Mouse (Mus musculus) thymus, postnatal 14 days (tissue): ENCODE data around the gene Hpcal1.
"Not testable (repeated sequence)": the region's sequence is repeated elsewhere in the genome, so short reads cannot be mapped to it uniquely, and the experiment has no call there.

Source experiments
- DNase-seq: peaks from one replicate; pipeline ENCODE4 v3.0.0; 2021

Hpcal1 gene

GRCm38 (mm10) chr12:17795660-17796278, 105.1 kb downstream of the Hpcal1 start:
- peak; percentile 81 for DNase-seq

GRCm38 (mm10) chr12:17798261-17798660, 107.6 kb downstream of the Hpcal1 start:
- DNase-seq = not testable (repeated sequence)

- peak; percentile 79 for DNase-seq
Observed at GRCm38 (mm10) chr12:17808542-17808941, 117.9 kb downstream of the Hpcal1 start.

- DNase-seq = not testable (repeated sequence)
Observed at GRCm38 (mm10) chr12:17835279-17835678, 144.6 kb downstream of the Hpcal1 start.
